In the genomic region with DNA sequence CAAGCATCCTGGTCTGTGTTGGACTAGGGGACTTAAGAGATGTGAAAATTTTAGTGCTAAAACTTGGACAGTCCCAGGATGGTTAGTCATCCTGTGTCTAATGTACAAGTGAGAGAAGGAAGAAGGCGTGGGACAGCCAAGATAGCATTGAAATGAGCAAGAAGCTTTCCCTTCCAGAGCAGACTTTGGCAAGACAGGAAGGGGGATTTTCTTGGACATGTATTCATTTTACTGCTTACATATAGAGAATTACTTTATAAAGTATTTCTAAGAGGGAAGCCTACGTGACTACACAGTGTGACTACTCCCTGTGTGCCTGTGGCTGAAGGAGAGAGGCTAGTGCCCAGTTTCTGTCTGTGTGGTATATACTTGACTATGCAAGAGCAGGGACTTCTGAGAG, we compare ENCODE assay signal across 13 mouse cellular contexts.
A peak's percentile ranks its signal among the peaks of the same experiment; 100 is the strongest.
DNase-seq lines count a peak whose midpoint lies in the region; ATAC-seq lines count a peak whose summit lies in the region.
"Had no signal": no experiment of that assay in that cellular context is flagged by ENCODE, and none has a peak within 500 bp of the region (broad histone marks: within the 10 kb centered on the region; RNA-seq: fewer than 3 reads in every experiment).

No protein-coding gene starts in this region.

- peaks cover 57% of the 10 kb centered on the region for H3K4me1 ChIP-seq in lung, embryonic 16.5 days (replicated peaks; ENCODE audit: control insufficient read depth, insufficient read depth, low read length)
- peaks cover 35% of the 10 kb centered on the region for H3K4me1 ChIP-seq in intestine, embryonic 15.5 days (replicated peaks)
- H3K4me1 ChIP-seq in stomach, embryonic 14.5 days (ENCODE audit: control insufficient read depth, insufficient read depth, low read length), result peaks cover 66% of the 10 kb centered on the region

- 48% methylated on average over 2 of the region's 2 CpGs for WGBS in lung, embryonic 16.5 days
- 46% methylated on average over 2 of the region's 2 CpGs for WGBS in intestine, embryonic 15.5 days
- 48% methylated on average over 2 of the region's 2 CpGs for WGBS in stomach, embryonic 14.5 days

- H3K4me3 ChIP-seq in lung, embryonic 16.5 days (ENCODE audit: low read length), result no peak overlapping the region
- no peak overlapping the region for H3K4me3 ChIP-seq in intestine, embryonic 15.5 days (replicated peaks)
- H3K4me3 ChIP-seq in stomach, embryonic 14.5 days (ENCODE audit: low read depth, low read length), result no peak overlapping the region
- H3K4me3 ChIP-seq: megakaryocyte, embryonic 14.5 days had no signal

- peak overlapping the region; percentile 97 for H3K27ac ChIP-seq in lung, embryonic 16.5 days (ENCODE audit: low read length)
- H3K27ac ChIP-seq in intestine, embryonic 15.5 days, result peak overlapping the region; percentile 92
- H3K27ac ChIP-seq in stomach, embryonic 14.5 days (ENCODE audit: low read length), result peak overlapping the region; percentile 99

- no peaks in the 10 kb centered on the region for H3K27me3 ChIP-seq in lung, embryonic 16.5 days (ENCODE audit: control insufficient read depth, insufficient read depth, low read depth, low read length)
- no peaks in the 10 kb centered on the region for H3K27me3 ChIP-seq in intestine, embryonic 15.5 days (replicated peaks)
- no peaks in the 10 kb centered on the region for H3K27me3 ChIP-seq in stomach, embryonic 14.5 days (ENCODE audit: control insufficient read depth, insufficient read depth, low read length)
- H3K27me3 ChIP-seq: megakaryocyte, embryonic 14.5 days had no signal

- H3K4me2 ChIP-seq in lung, embryonic 16.5 days (ENCODE audit: low read depth, low read length), result no peak overlapping the region
- H3K4me2 ChIP-seq in intestine, embryonic 15.5 days (replicated peaks), result no peak overlapping the region
- H3K4me2 ChIP-seq in stomach, embryonic 14.5 days (replicated peaks; ENCODE audit: low read depth, low read length), result no peak overlapping the region
- H3K4me2 ChIP-seq: hindbrain, embryonic 14.5 days had no signal

- H3K36me3 ChIP-seq in lung, embryonic 16.5 days (ENCODE audit: control insufficient read depth, insufficient read depth, low read length), result no peaks in the 10 kb centered on the region
- no peaks in the 10 kb centered on the region for H3K36me3 ChIP-seq in intestine, embryonic 15.5 days
- no peaks in the 10 kb centered on the region for H3K36me3 ChIP-seq in stomach, embryonic 14.5 days (ENCODE audit: control insufficient read depth, insufficient read depth, low read length)

- DNase-seq in heart, adult 11 months, result peak; percentile 90
- no peak for DNase-seq in heart, adult 9 months (ENCODE audit: low spot score in 2 of 2)
- no peak for DNase-seq in lung, postnatal 4 days
- no peak for DNase-seq in gastrocnemius, postnatal 14 days
- DNase-seq in thymus, adult 18-20 months, result no peak
- DNase-seq: adrenal gland, postnatal 10 days; cerebellum, adult 2 months; layer of hippocampus, postnatal 36 days had no signal

- H3K9ac ChIP-seq in lung, embryonic 16.5 days (ENCODE audit: low read length), result no peak overlapping the region
- no peak overlapping the region for H3K9ac ChIP-seq in intestine, embryonic 15.5 days
- no peak overlapping the region for H3K9ac ChIP-seq in stomach, embryonic 14.5 days (replicated peaks; ENCODE audit: low read depth, low read length)
- H3K9ac ChIP-seq: hindbrain, embryonic 14.5 days had no signal

- no peaks in the 10 kb centered on the region for H3K9me3 ChIP-seq in lung, embryonic 16.5 days (ENCODE audit: control insufficient read depth, low read length)
- no peaks in the 10 kb centered on the region for H3K9me3 ChIP-seq in intestine, embryonic 15.5 days
- H3K9me3 ChIP-seq in stomach, embryonic 14.5 days (ENCODE audit: control insufficient read depth, low read depth, low read length), result no peaks in the 10 kb centered on the region
- H3K9me3 ChIP-seq: megakaryocyte, embryonic 14.5 days had no signal

- intact Hi-C loops in gastrocnemius, postnatal 14 days (cut with DNase I; ENCODE audit: low total_unique reads), result no loop called here

- ATAC-seq in lung, embryonic 16.5 days (ENCODE audit: low read depth), result no peak
- ATAC-seq in intestine, embryonic 15.5 days, result no peak
- no peak for ATAC-seq in stomach, embryonic 14.5 days (ENCODE audit: insufficient number of reproducible peaks, insufficient read depth, low FRiP score, low read depth)
